Mouse (Mus musculus) skeletal muscle tissue, adult 2 months (tissue): ENCODE measurements around the gene Wfdc15a.
"Not testable (repeated sequence)": the region's sequence is repeated elsewhere in the genome, so short reads cannot be mapped to it uniquely, and the experiment has no call there.

Experiments
- DNase-seq: peaks from one replicate; pipeline ENCODE4 v3.0.0-alpha.2; 2012; ENCODE audit warnings: low read depth, low spot score

The Wfdc15a gene

DNA sequence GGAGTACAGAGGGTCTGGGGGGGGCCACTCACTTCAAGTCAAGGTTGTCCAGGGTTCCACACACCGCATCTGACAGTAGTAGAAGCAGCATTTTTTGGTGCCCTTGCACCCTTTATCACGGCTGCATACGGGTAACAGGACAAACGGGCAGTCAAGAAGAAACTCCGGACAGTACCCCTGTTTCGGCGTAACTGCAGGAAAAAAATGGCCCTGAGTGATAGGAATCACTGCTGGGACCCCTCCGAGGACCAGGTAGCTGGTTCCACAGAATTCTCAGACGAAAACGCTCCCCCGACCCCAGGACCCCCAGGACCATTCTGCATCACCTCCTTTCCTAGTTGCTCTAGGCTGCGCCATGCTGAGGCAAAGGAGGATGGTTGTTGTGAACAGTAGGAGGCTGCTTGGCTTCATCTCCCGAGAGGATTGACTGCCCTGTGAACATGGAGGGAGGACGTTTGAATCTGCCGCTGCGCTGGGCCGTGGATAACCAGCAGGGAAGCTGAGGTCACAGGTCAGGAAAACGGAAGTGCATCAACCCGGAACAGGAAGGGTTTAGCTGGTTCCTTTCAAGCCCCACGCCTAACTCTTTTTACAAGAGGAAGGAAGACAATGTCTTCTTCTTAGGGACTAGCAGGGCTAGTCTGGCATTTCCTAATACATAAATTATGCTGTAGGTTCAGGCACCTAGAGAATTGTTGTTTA, at the start of gene Wfdc15a:
Wfdc15a (minus strand) TSS at position 505 of the 702 bp plus-strand sequence.
- DNase-seq: no peak

GRCm38 (mm10) chr2:164238366-164238765, 38.4 kb upstream of the Wfdc15a start, which contains the start of gene Svs2:
Gene Svs2 (minus strand): TSS chr2:164238466.
- DNase-seq: no peak

- no peak for DNase-seq
These were observed 32.7 kb upstream of the Wfdc15a start for GRCm38 (mm10) chr2:164232671-164233070.

DNA sequence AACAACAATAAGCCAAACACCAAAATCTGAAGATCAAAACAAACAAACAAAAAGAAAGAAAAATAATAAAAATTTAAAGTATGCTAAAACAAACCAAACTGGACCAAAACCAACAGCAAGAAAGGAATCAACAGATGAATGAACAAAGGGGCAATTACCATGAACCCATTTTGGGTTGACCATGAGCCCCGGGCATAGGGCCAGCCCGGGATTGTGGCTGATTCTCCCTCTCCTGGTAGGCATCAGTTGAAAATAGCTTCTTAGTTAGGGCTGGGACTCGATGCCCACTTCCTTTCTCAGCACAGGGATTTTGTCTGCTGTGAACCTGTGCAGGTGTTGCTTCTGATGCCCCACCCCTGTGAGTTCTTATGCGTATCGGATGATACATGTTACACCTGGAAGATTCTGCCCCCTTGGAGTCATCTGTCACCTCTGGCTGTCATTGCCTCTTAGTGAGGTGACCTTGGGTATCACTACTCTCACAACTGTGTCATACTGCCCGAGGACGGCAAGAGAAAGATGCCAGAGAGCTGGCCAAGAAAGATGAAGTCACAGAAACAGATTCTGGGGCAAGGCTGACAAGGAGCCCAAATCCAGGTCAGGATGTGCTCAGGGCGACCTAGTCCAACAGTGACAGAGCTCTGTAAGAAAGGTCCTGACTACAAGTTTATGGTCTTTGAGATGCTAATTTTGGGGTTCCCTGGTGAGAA, 28.6 kb upstream of the Wfdc15a start:
- no peak for DNase-seq

- no peak for DNase-seq
These were observed 21.6 kb upstream of the Wfdc15a start, which contains the start of gene Wfdc15b for GRCm38 (mm10) chr2:164221522-164221921. Gene Wfdc15b (minus strand): TSS chr2:164221660.

GRCm38 (mm10) chr2:164219295-164219694, 19.4 kb upstream of the Wfdc15a start:
- DNase-seq: no peak

DNA sequence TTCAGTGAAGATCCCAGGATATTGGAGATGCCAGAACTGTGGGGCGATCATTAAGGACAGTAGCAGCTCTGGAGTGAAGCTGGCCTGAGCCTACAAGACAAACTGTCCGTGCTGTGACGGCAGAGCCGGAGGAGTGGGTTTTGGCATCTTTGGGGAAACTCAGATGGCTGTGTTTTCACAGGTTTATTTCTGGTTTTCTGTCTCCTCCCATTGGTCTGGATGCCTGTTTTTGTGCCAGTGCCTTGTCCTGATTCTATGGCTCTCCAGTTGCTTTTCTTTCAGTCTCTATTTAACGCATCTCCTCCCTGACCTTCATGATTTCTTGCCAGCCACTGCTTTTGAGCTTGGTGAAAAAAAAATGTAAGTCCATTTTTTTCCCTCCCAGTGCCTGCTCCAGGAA, 12.8 kb upstream of the Wfdc15a start:
- no peak for DNase-seq

DNA sequence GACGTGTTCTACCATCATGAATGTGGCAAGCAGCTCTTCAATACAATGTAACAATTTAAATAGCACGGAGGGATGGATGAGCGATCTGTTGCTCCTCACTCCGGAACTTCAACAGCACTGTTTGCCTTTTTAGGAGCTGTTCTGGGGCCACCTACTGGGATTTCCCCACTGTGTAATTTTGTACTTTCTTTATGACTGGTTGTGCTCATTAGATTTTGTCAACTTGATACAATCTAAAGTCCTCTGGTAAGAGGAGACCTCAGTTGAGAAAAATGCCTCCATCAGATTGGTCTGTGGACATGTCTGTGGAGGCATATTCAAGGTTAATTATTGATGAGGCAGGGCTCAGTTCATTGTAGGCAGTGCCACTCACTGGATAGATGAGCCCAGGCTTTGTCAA, 11.0 kb upstream of the Wfdc15a start:
- DNase-seq: no peak

DNA sequence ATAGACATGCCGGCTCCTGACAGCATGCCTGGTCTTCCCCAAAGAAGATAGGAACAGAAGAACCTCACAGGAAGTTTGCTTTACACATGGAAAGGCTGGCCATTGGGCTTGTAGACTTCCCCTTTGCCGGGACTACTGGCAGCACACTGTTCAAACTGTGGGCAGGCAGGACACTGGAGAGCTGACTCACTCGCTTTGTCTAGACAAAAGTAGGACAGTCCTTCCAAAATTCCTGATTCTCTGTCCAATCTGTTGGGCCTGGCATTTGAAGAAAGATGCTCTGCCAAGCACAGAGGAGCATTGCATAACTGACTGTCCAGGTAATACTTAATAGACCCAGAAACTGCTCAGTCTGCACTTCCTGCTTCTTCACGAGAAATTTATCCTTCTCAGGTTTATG, 6.7 kb upstream of the Wfdc15a start:
- DNase-seq: no peak

DNA sequence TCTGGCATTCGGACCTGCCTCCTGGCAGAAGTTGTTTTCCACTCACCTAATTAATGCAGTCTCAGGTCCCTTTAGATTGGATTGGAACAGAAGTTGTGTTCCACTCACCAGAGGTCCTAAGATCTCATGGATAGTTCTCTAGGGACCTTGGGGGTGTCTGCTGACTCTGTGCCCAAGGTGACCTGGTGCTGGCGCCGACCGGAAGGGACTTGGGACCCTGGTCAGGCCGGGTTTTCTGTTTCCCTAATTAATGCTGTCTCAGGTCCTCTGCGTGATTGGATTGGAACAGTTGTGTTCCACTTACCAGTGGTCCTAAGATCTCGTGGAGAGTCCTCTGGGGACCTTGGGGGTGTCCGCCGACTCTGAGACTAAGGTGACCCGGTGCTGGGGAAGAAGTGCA, 6.1 kb upstream of the Wfdc15a start:
- DNase-seq: not testable (repeated sequence)

GRCm38 (mm10) chr2:164196700-164196990, 3.3 kb downstream of the Wfdc15a start:
- DNase-seq: no peak

GRCm38 (mm10) chr2:164195971-164196699, 3.8 kb downstream of the Wfdc15a start:
- DNase-seq: no peak

DNA sequence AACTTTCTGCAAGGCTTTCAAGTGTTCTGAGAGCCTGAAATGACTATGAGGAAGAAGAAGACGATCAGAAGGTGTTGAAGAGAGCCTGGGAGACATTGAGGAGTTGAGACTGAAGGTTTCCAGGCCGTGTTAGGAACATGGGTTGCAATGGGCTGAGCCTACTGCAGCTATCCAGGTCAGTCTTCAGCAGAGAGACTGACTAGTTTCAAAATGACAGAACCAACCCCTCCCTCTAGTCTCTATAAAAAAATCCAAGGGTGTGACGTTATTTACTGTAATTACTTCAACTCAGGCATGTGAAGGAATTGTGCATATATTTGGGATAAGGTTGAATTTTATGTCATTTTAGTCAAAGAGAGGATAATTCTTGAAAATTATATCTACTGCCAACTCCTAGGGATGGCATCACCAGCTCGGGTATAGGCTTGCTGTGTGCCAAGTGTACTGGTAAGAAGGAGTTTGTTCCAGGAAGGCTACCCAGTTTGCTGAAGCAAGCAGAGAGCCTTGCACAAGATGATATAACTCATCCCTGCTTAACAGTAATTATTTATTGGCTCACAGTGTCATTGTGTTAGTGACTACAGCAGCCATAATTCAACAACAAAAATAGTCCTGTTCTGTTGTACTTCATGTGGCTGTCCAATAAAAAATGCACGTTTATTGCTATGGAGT, 4.8 kb downstream of the Wfdc15a start:
- DNase-seq: no peak

DNA sequence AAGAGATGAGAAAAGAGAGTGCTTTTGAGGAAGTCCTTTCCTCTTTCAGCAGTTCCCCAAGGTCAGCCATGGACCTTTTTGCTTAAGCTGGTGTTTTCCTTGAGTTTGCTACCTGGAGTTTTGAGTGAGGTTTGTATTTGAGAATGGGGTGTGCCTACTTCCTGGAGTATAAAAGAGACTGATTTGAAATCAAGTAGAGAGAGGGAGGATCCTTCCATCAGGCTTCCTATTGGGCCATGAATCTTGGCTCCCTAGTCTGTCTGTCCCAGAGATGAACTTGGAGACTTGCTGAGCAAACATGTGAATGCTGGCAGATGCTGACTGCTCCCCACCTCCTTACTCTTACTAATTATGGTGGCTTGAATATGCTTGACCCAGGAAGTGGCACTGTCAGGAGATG, 7.7 kb downstream of the Wfdc15a start:
- no peak for DNase-seq

DNA sequence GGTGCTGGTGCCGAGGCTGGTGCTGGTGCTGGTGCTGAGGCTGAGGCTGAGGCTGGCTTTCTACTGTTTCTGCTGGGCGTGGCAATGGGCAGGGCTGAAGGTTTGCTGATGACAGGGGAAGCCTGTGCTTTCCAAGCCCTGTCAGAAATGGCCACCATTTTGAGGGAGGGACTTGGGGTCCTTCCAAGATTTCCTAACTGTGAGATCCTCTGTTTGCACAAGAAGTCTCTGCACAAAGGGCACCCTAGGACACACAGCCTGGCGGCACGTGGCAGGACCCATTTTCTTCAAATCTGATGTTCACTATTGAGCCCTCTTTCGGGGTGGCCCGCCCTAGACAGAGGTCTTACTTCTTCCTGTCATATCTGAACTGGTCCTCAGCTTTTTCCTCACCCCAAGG, 9.4 kb downstream of the Wfdc15a start, which contains the start of gene Wfdc12:
Wfdc12 (minus strand) TSS at position 33 of the 400 bp plus-strand sequence.
- no peak for DNase-seq

GRCm38 (mm10) chr2:164188722-164189121, 11.2 kb downstream of the Wfdc15a start:
- no peak for DNase-seq

DNA sequence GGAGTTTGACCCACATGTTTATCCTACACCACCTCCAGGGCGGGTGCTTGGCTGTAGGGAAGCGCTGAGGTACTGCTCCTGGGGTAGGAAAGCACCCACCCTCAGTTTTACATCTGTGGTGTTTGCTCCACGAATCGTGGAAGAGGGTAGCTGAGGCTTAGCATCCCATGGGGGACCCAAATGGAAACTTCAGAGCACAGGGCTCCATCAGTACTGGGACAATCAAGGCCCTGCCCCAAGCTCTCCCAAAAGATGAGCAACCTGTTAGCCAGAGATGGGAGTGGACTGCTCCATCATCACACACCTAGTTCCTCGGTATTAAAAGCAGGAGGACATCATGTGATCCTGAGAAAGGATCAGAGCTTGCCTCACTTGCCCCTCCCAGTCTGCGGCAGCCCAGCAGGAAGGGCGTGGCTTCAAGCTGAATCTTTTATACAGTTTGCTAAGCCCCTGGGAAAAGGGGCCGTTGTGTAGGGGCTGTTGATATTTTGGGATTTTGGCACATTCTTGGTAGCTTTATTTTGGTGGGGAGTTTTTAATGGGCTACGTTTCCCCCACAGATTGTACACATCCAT, 15.7 kb downstream of the Wfdc15a start:
- DNase-seq: no peak

- no peak for DNase-seq
These were observed 16.6 kb downstream of the Wfdc15a start for GRCm38 (mm10) chr2:164183340-164183739.

- no peak for DNase-seq
These were observed 17.2 kb downstream of the Wfdc15a start, which contains the start of gene Wfdc5 for GRCm38 (mm10) chr2:164182692-164183255. Gene Wfdc5 (minus strand): TSS chr2:164182742.

- DNase-seq: no peak
These were observed 19.2 kb downstream of the Wfdc15a start for GRCm38 (mm10) chr2:164180770-164181169.

DNA sequence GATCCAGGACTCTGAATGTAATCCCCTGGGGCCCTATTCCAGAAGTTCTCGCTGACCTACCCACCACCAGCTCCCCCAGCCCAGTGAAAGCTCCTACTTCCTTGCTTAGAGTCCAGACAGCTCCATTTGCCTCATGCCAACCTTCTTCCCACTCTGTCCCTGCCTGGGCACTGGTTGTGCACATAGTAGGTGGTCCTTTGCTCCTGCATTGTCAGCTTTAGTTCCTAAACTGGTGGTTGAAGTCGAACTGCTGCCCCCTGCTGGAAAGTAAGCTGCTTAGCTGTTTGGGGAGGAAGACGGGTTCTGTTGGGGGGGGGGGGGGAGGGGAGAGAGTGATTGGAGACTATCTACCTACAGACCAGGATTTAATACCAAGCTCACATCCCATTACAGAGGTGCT, 19.8 kb downstream of the Wfdc15a start:
- no peak for DNase-seq
